Mouse (Mus musculus) kidney, adult 2 months (tissue): ENCODE measurements around the gene Lama4.

Experiments
- CTCF ChIP-seq: fragments of 200-500 bp; conservative IDR thresholded peaks from 2 replicates; pipeline ENCODE4 v1.5.1; 2011; ENCODE audit warnings: low read depth, mild to moderate bottlenecking, control low read depth, low read length, moderate library complexity, mixed read lengths; ENCODE audit not compliant: insufficient read depth, insufficient read length
- POLR2A ChIP-seq: fragments of 200-500 bp; IDR thresholded peaks from one replicate; pipeline ENCODE4 v1.6.1; 2011; ENCODE audit warnings: low read depth, low read length, control low read depth

GRCm38 (mm10) chr10:39045111-39045510, 79.8 kb downstream of the Lama4 start:
- no peak for TF ChIP-seq CTCF
- no peak for TF ChIP-seq POLR2A
